Mouse (Mus musculus) C2C12 (cell line): ENCODE measurements at regions not wholly inside any gene's neighbourhood (a gene's known extent, or its start where the extent isn't known, plus 50 kb on each side); places are given as distances from the start of the nearest gene placed in this dataset.

Experiments used
- CEBPB ChIP-seq: IDR thresholded peaks from one replicate; pipeline ENCODE4 v1.6.1; 2011; ENCODE audit warnings: low read depth, mild to moderate bottlenecking, control low read depth, moderate library complexity
- CTCF ChIP-seq: IDR thresholded peaks from one replicate; pipeline ENCODE4 v1.5.1; 2011; ENCODE audit not compliant: control insufficient read depth, insufficient read depth, insufficient read length
- MAX ChIP-seq: IDR thresholded peaks from one replicate; pipeline ENCODE4 v1.6.1; 2011; ENCODE audit warnings: mild to moderate bottlenecking, control low read depth
- MYOD1 ChIP-seq: IDR thresholded peaks from one replicate; pipeline ENCODE4 v1.6.1; 2011; ENCODE audit warnings: low read depth; ENCODE audit not compliant: control insufficient read depth, insufficient read length

GRCm38 (mm10) chr16:15053840-15054239 is 147.4 kb downstream of the Efcab1 start:
- no peak for TF ChIP-seq MAX
- TF ChIP-seq CTCF: no peak
- TF ChIP-seq MYOD1: no peak
- TF ChIP-seq CEBPB: no peak
